Mouse (Mus musculus) retina, embryonic 14.5 days (tissue): ENCODE data around the gene Ceacam2.
"Not testable (repeated sequence)": the region's sequence is repeated elsewhere in the genome, so short reads cannot be mapped to it uniquely, and the experiment has no call there.

Source experiments
- DNase-seq: peaks from one replicate; pipeline ENCODE4 v3.0.0-alpha.2; 2015; ENCODE audit warnings: low spot score

Gene Ceacam2

DNA sequence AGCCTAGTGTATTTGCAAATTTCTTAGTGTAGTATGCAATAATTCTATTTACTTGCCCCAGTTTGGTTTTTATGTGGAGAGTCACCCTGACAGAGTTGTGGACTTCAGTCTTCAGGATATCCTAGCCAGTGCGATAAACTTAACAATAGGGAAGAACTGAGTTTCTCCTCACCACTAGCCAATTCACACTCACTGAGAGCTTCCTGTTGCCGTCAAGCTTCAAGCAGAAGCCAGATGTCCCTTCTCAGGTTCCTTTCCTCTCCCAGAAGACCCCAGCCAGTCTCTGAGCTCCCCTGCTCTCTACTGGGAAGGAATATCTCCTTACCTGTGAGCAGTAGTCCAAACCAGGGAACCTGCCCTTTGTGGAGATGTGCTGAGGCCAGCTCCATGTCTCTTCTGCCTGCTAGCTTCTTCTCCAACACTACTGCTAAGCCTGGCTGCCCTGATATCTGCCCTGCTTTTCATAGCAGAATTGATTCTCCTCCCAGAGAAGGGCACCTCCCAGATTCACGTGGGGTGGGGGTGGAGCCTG, at the start of gene Ceacam2:
TSS of gene Ceacam2 (minus strand) at position 482 of the 532 bp plus-strand sequence.
- not testable (repeated sequence) for DNase-seq

- DNase-seq = no peak
These were observed 45.9 kb upstream of the Ceacam2 start for GRCm38 (mm10) chr7:25585351-25586204.

GRCm38 (mm10) chr7:25584651-25585050, 45.0 kb upstream of the Ceacam2 start:
- DNase-seq = no peak

GRCm38 (mm10) chr7:25582301-25582810, 42.7 kb upstream of the Ceacam2 start:
- no peak for DNase-seq

GRCm38 (mm10) chr7:25579441-25579840, 39.8 kb upstream of the Ceacam2 start:
- no peak for DNase-seq

GRCm38 (mm10) chr7:25576793-25577437, 37.3 kb upstream of the Ceacam2 start:
- DNase-seq = not testable (repeated sequence)

DNA sequence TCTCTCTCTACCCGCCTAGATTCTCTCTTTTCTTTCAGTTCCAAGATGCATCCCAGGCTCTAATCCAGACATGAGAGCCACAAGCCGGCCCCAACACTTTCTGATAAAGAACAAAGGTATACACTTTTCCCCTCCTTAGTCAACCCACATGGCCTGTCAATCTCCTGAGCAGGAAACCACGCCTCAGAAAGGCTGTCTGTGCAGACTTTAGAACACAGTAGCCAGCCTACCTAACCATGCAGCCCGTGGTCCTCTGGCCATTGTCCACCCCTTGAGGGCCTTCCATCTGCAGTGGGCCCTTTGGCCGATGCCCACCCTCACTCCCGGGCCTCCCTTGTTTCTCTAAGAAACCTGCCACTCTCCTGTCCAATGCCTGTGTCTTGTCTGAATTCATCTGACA, 36.7 kb upstream of the Ceacam2 start:
- not testable (repeated sequence) for DNase-seq

DNA sequence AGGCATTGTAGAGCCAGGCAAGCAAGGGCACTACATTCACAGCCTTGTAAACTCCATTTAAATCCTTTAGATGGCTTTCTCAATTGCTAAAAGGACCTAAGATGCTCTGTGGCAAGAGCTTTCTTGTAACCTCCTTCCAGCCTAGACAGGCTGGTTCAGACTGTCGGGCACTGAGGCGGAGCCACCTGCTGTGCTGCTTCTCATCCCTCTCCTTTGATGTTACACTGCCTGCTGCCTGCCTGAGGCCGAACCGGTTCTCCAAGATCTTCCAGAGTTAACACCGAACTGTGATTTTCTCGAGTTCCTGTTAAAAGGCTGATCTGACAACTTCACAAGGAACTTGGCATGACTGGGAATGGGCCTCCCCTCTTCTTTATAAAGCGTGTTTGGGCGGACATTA, 36.2 kb upstream of the Ceacam2 start:
- no peak for DNase-seq

DNA sequence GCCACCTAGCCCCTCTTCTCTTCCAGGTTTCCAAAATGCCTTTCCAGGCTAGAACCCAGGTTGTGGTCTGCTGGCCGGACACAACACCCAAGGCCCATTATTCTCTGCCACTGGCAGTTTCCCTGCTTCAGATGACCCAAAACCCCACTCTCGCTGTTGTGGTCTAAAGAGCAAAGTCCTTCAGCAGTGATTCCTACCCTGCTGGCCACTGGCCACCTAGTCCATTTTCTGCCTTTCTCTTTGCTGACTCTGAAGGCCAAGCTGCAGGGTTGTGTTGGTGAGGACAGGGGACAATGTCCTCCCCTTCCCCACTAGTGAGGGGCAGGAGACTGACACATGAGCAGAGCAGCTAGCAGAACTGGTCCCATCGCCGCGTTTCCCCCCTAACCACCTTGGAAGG, 35.4 kb upstream of the Ceacam2 start:
- no peak for DNase-seq

GRCm38 (mm10) chr7:25573806-25574205, 34.1 kb upstream of the Ceacam2 start:
- not testable (repeated sequence) for DNase-seq

DNA sequence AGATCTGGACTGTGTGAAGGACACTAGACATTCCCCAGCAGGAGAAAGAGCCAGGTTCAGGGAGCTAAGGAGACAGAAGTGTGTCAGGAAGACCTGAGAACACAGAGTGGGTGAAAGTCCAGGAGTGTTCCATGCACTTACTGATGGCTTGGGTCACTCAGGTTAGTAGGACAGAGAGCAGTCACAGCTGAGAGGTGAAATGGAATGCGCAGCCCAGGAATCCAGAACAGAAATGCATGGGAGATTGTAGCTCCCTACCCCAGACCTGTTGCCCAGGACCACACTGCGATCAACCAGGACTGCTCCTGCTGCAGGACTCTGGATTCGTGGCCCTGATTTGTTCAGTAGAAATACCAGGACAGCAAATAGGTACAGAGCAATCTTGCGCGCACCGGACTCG, 29.1 kb upstream of the Ceacam2 start:
- no peak for DNase-seq

DNA sequence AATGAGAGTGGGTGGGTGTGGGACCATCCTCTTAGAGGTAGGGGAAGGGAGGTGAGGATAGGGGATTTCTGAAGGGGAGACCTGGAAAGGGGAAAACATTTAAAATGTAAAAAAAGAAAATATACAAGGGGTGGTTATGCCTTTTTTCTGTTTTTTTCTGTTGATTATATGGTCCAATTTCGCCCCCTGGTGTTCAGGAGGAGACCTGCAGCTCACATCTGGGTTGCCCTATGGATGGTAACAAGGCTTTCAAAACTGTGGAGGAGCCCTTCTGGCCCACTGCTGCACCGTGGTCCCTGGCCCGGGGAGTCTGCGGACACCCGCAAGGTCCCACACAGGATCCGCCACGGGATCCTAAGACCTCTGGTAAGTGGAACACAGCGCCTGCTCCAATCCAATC, 1.8 kb upstream of the Ceacam2 start:
- peak; percentile 20 for DNase-seq

- not testable (repeated sequence) for DNase-seq
These were observed 297 bp upstream of the Ceacam2 start for GRCm38 (mm10) chr7:25539954-25540353.

- no peak for DNase-seq
These were observed 8.8 kb downstream of the Ceacam2 start for GRCm38 (mm10) chr7:25530837-25531236.

DNA sequence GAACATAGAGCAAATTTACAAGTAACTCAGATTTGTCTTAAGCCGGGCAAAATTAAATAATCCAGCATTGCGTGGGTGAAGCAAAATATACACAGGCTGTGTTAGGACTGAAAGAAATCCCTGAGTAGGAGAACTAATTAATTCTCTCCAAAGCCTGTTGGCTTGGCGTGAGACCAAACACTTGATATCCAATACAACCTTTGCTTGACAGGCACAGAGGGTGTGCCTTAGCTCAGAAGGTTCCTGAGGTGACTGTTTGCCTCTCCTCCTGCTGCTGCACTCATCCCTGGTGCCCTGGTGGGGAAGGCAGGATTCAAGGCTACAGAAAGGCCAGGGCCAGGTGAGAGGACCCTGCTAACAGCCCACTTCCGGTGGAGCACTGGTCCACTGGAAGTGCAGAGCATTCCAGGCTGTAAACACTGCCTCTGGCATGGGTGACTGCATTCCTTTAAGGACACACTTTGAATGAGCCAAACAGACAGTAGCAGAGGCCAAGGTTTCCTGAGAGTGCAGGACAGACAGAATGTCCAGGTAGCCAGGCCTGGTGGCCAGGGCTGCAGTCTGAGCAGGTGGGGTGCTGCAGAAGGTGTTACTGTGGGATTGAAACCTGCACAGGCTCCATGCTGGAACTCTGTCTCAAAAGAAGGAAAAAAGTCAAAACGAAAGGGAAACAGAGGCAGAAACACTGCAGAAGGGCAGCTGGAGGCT, 23.4 kb downstream of the Ceacam2 start:
- DNase-seq = not testable (repeated sequence)

GRCm38 (mm10) chr7:25515667-25516066, 24.0 kb downstream of the Ceacam2 start:
- not testable (repeated sequence) for DNase-seq

GRCm38 (mm10) chr7:25509925-25510324, 29.7 kb downstream of the Ceacam2 start:
- no peak for DNase-seq

- no peak for DNase-seq
These were observed 45.0 kb downstream of the Ceacam2 start for GRCm38 (mm10) chr7:25494649-25495048.

DNA sequence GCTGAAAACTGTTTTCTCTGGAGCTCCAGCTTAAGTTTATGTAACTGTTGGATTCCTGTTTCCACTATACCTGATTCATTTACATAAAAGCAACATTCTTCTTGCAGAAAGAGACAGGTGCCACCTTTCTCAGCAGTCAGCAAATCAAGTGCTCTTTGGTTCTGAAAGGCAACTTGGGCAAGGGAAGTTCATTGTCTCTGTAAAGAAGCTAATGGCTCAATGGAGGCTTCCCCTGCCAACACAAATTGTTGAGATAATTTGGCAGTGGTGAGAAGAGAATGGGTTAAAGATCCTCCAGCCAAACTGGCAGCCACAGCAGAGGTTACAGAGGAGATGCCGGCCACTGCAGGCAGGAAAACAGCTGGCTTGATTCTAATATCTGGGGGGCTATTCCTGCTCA, 49.0 kb downstream of the Ceacam2 start:
- not testable (repeated sequence) for DNase-seq

GRCm38 (mm10) chr7:25489382-25489781, 50.3 kb downstream of the Ceacam2 start:
- not testable (repeated sequence) for DNase-seq

- no peak for DNase-seq
These were observed 53.5 kb downstream of the Ceacam2 start for GRCm38 (mm10) chr7:25486186-25486585.

DNA sequence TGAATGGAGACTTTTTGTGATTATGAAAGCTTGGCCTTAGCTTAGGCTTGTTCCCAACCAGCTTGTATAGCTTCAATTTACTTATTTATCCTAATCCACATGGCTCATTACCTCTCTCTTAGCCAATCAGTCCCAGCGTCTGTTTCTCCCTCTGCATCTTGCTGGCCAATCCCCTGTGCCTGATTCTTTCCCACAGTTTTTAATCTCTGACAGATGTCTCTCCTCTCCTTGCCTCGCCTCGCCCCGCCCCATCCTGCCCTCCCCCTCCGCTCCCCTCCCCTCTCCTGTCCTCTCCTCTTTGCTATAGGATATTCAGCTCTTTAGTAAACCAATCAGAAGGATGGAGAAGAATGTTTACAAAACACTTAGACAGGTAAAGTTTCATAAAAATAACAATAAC, 54.6 kb downstream of the Ceacam2 start:
- DNase-seq = no peak
